Mouse (Mus musculus) neural tube, embryonic 15.5 days (tissue): ENCODE results near the gene Git1. TPM values are rescaled to one million over a fixed set of nuclear protein-coding genes. Genes with fewer than 3 reads are reported as not detected.

Experiments
- ATAC-seq: fragments of 200-750 bp; cut with Nextera tagmentation; 2 replicates; pipeline ENCODE4 v1.8.0; 2017; ENCODE audit warnings: mild to moderate bottlenecking, moderate TSS enrichment, moderate library complexity; ENCODE audit not compliant: low FRiP score
- H3K27ac ChIP-seq: fragments of 300-500 bp; sonication (generic); replicated peaks from 2 replicates; pipeline ENCODE4 v1.5.1; 2015; ENCODE audit warnings: mild to moderate bottlenecking, inconsistent platforms
- H3K27me3 ChIP-seq: fragments of 300-500 bp; sonication (generic); replicated peaks from 2 replicates; pipeline ENCODE4 v1.6.1; 2015; ENCODE audit warnings: inconsistent platforms
- H3K36me3 ChIP-seq: fragments of 300-500 bp; sonication (generic); 2 replicates; pipeline ENCODE4 v1.6.1; 2015; ENCODE audit warnings: inconsistent platforms
- H3K4me1 ChIP-seq: fragments of 300-500 bp; sonication (generic); 2 replicates; pipeline ENCODE4 v1.6.1; 2015; ENCODE audit warnings: inconsistent platforms
- H3K4me2 ChIP-seq: fragments of 300-500 bp; sonication (generic); 2 replicates; pipeline ENCODE4 v1.6.1; 2015; ENCODE audit warnings: inconsistent platforms, mild to moderate bottlenecking, moderate library complexity
- H3K4me3 ChIP-seq: fragments of 300-500 bp; sonication (generic); replicated peaks from 2 replicates; pipeline ENCODE4 v1.5.1; 2015; ENCODE audit warnings: mild to moderate bottlenecking, inconsistent platforms
- H3K9ac ChIP-seq: fragments of 300-500 bp; sonication (generic); replicated peaks from 2 replicates; pipeline ENCODE4 v1.6.1; 2015; ENCODE audit warnings: mild to moderate bottlenecking, inconsistent platforms
- H3K9me3 ChIP-seq: fragments of 300-500 bp; sonication (generic); replicated peaks from 2 replicates; pipeline ENCODE4 v1.6.1; 2016; ENCODE audit warnings: inconsistent platforms
- WGBS: fragments of 180-500 bp; shearing (Covaris S2); methylation state at CpG from one replicate; pipeline ENCODE4 v1.1.7; 2015; ENCODE audit warnings: mixed read lengths; 5-methylcytosine and 5-hydroxymethylcytosine counted together
- polyA plus RNA-seq: library from polyadenylated mRNA; unstranded; fragments of >200 nt; fragmentation: Nextera tagmentation; extraction: Ambion mirVana; gene quantifications from 2 replicates; pipeline ENCODE4 v1.2.1, GENCODE M21; 2015

Gene Git1
- polyA plus RNA-seq, 1 experiment from 2014 or later: 13.9 TPM

GRCm38 (mm10) chr11:77530862-77531261 is 37.5 kb downstream of the Git1 start:
- no peak for ATAC-seq
- Histone ChIP-seq H3K4me2 (no peak overlapping the region), H3K4me3 (no peak overlapping the region), H3K9me3 (no peaks in the 10 kb centered on the region), H3K36me3 (peaks cover 4% of the 10 kb centered on the region; the same call in 1 of the 2 replicates), H3K27me3 (no peaks in the 10 kb centered on the region), H3K9ac (no peak overlapping the region), H3K27ac (no peak overlapping the region), H3K4me1 (no peaks in the 10 kb centered on the region)
- 94% methylated on average over 2 of the region's 2 CpGs for WGBS

GRCm38 (mm10) chr11:77532202-77532846 is 39.0 kb downstream of the Git1 start:
- H3K27me3 ChIP-seq: no peaks in the 10 kb centered on the region
- H3K9ac ChIP-seq: no peak overlapping the region
- no peaks in the 10 kb centered on the region for H3K4me1 ChIP-seq
- no peak overlapping the region for H3K4me2 ChIP-seq
- H3K9me3 ChIP-seq: no peaks in the 10 kb centered on the region
- H3K36me3 ChIP-seq: peaks cover 8% of the 10 kb centered on the region
- ATAC-seq: no peak
- 91% methylated on average over 4 of the region's 4 CpGs for WGBS
- H3K4me3 ChIP-seq: no peak overlapping the region
- H3K27ac ChIP-seq: no peak overlapping the region

- Histone ChIP-seq H3K4me2 (no peak overlapping the region), H3K9ac (no peak overlapping the region), H3K27me3 (no peaks in the 10 kb centered on the region), H3K36me3 (peaks cover 71% of the 10 kb centered on the region), H3K4me1 (no peaks in the 10 kb centered on the region), H3K27ac (no peak overlapping the region), H3K9me3 (no peaks in the 10 kb centered on the region), H3K4me3 (no peak overlapping the region)
- no peak for ATAC-seq
- WGBS: 95% methylated on average over 7 of the region's 7 CpGs
These were observed 51.9 kb downstream of the Git1 start for GRCm38 (mm10) chr11:77545261-77545660.

Other genes with a start within 250 kb of the Git1 start
- gene Coro6, start 31.2 kb upstream of the Git1 start, polyA plus RNA-seq: 1.3 and 1.5 TPM in 2 replicates
- 31.5 and 41.3 TPM in 2 replicates for gene Ankrd13b, start 3.9 kb upstream of the Git1 start, polyA plus RNA-seq
- gene Abhd15, start 21.6 kb downstream of the Git1 start, polyA plus RNA-seq: 2.1 and 3.4 TPM in 2 replicates
- 15.3 and 20.3 TPM in 2 replicates for gene Trp53i13, start 22.4 kb downstream of the Git1 start, polyA plus RNA-seq
- gene Gm10392, start 25.6 kb downstream of the Git1 start, polyA plus RNA-seq: 0.15 and 0.40 TPM in 2 replicates
- gene Taok1, start 114.3 kb downstream of the Git1 start, polyA plus RNA-seq: 17.3 and 18.7 TPM in 2 replicates
- gene Nufip2, start 192.6 kb downstream of the Git1 start, polyA plus RNA-seq: 3.4 and 4.8 TPM in 2 replicates
- gene Cryba1, start 231.7 kb downstream of the Git1 start, polyA plus RNA-seq: 0.61 TPM in 1 of 2 replicates, not detected in the other